Mouse (Mus musculus) thymus, postnatal 36 days (tissue): Measurements from ENCODE around the gene Styk1.
"Not testable (repeated sequence)": the region's sequence is repeated elsewhere in the genome, so short reads cannot be mapped to it uniquely, and the experiment has no call there.

ENCODE experiments used
- DNase-seq, 2 experiments: peaks; one replicate each; pipeline ENCODE4 v3.0.0; 2022; ENCODE audit warnings: mixed read lengths in 2 of 2

Gene Styk1

DNA sequence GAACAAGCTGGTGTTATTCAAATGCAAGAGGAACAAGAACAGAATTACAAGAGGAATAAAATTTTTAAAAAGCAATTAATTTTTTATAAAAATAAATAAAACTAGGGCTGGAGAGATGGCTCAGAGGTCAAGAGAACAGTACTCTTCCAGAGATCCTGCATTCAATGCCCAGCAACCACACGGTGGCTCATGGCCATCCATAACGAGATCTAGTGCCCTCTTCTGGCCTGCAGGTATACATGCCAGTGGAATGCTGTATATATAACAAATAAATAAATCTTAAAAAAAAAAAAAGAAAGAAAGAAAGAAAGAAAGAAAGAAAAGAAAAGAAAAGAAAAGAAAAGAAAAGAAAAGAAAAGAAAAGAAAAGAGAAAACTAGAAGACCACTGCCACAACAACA, 63.0 kb downstream of the Styk1 start:
- DNase-seq = peak; percentile 8

- DNase-seq = not testable (repeated sequence)
Observed at GRCm38 (mm10) chr6:131278160-131278559, 75.2 kb downstream of the Styk1 start.

DNA sequence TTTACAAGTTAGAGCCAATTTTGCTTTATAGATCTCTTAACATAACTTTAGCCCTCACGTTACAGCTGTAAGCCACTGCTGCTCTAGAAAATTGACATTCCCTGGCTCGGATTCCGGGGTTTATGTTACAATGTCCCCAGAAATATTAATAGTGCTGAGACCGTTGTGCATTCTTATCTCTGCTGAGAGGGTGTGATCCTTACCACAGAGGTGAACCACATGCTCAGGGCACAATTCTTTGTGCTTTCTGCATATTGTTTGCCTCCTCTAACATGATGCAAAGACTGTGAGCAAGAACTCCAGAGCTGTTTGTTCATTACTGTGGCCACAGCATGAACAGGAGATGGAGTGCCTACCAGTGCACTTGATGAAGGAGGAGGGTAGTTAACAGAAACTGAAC, 76.7 kb downstream of the Styk1 start:
- no peak for DNase-seq

DNA sequence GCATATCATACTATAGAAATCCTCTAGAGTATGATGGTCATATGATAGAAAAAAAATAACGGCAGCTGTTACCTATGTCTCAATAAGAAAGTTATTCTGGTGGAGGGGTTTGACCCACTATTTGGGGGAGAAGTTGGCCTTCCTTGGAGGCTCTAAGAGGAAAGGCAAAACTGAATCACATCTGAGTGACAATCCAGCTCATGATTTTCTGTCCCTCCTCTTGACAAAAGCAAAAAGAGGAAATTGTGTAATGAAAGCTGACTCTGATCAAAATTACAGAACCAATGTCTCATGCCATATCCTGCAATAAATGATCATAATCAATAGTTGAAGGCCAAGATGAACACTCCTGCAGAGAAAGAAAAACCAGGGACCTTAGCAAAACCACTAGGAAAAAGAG, 81.1 kb downstream of the Styk1 start:
- DNase-seq = no peak

DNA sequence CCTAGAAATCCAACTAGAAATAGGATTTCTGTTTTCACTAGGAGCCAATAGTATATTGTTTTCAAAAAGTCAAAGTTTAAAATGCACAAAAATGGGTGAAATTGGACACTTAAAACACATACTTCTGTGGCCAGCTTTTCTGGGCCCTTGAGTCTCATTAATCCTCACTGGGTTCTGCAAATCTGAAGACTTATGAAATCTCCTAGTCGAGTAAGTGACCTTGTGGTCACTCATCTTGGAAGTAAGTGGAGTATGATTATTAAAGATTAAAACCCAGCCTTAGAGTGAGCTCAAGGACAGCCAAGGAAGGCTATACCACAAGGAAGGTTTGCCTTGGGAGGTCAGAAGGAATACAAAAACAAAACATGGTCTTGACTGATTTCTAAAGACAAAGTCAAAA, 83.1 kb downstream of the Styk1 start:
- no peak for DNase-seq

GRCm38 (mm10) chr6:131269599-131269998, 83.8 kb downstream of the Styk1 start:
- DNase-seq = no peak

DNA sequence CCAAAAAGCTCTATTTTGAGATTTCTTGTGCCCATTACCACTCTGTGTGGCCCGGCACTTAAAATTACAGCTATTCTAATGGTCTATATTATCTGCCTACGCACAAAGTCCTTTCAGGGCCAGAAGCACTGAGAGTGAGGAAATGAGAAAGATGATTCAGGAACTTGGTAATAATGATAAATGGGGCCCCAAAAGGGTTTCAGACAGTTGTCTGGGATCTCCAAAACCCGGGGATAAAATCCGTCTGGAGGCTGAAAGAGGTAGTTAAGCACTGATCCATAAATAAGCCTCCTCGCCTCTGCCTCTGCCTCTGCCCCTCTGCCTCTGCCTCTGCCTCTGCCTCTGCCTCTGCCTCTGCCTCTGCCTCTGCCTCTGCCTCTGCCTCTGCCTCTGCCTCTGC, 89.2 kb downstream of the Styk1 start:
- DNase-seq = no peak

DNA sequence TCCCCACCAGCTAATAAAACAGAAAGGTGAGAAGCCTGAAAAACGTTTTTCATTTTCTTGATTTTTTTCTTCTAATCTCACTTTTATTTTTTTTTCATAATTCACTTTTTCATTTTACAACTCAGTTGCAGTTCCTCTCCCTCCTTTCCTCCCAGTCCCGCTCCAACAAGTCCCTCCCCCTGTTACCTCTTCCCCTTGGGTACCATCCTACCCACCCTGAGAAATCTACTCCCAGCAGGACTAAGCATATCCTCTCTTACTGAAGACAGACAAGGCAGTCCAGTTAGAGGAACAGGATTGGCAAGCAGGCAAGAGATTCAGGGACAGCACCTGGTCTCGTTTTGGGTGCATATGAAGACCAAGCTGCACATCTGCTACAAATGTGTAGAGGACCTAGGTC, 90.6 kb downstream of the Styk1 start:
- no peak for DNase-seq

GRCm38 (mm10) chr6:131262009-131262408, 91.4 kb downstream of the Styk1 start:
- no peak for DNase-seq
